ENCODE assay signal across 7 mouse cellular contexts in genomic region chr16:21322437-21322836, GRCm38 (mm10).
A peak's percentile ranks its signal among the peaks of the same experiment; 100 is the strongest.
DNase-seq lines count a peak whose midpoint lies in the region; ATAC-seq lines count a peak whose summit lies in the region.

No protein-coding gene starts in this region.

- H3K4me2 ChIP-seq in embryonic facial prominence, embryonic 13.5 days, result no peak overlapping the region

- no peaks in the 10 kb centered on the region for H3K36me3 ChIP-seq in embryonic facial prominence, embryonic 13.5 days

- peak overlapping the region; percentile 93 for H3K27ac ChIP-seq in embryonic facial prominence, embryonic 13.5 days

- 46% methylated on average over 10 of the region's 10 CpGs for WGBS in embryonic facial prominence, embryonic 13.5 days

- no peaks in the 10 kb centered on the region for H3K27me3 ChIP-seq in embryonic facial prominence, embryonic 13.5 days

- DNase-seq in kidney, postnatal 4 days, result peak; percentile 23 to 46
- DNase-seq in kidney, adult 9 months, result no peak
- DNase-seq in heart, postnatal 36 days, result peak; percentile 23 to 28
- peak; percentile 69 for DNase-seq in lung, postnatal 25 days (ENCODE audit: low spot score)
- DNase-seq in embryo, embryonic 11 days, result no peak
- DNase-seq in embryo, embryonic 10 days (ENCODE audit: low spot score), result no peak

- no peaks in the 10 kb centered on the region for H3K9me3 ChIP-seq in embryonic facial prominence, embryonic 13.5 days

- no peak overlapping the region for H3K4me3 ChIP-seq in embryonic facial prominence, embryonic 13.5 days

- H3K9ac ChIP-seq in embryonic facial prominence, embryonic 13.5 days, result no peak overlapping the region

- peak; percentile 34; the same call in 1 of the 2 replicates for ATAC-seq in embryonic facial prominence, embryonic 13.5 days (ENCODE audit: insufficient number of reproducible peaks, insufficient read depth, low FRiP score, low TSS enrichment, low read depth)

- intact Hi-C loops in heart, postnatal 36 days (cut with DNase I), result no loop called here

- peaks cover 56% of the 10 kb centered on the region for H3K4me1 ChIP-seq in embryonic facial prominence, embryonic 13.5 days

Comparison
In these comparisons a context has a peak if more than half of its experiments do, and no peak if none do; other contexts are left out.
1. DNase-seq: peak in kidney, postnatal 4 days (2 of 2), heart, postnatal 36 days (2 of 2) and lung, postnatal 25 days (single experiment); none in kidney, adult 9 months (single experiment), embryo, embryonic 11 days (single experiment) and embryo, embryonic 10 days (single experiment).